Mouse (Mus musculus): ENCODE results near the gene Gm21828.
"Not testable (repeated sequence)": the region's sequence is repeated elsewhere in the genome, so short reads cannot be mapped to it uniquely, and the experiment has no call there.

Gene Gm21828

DNA sequence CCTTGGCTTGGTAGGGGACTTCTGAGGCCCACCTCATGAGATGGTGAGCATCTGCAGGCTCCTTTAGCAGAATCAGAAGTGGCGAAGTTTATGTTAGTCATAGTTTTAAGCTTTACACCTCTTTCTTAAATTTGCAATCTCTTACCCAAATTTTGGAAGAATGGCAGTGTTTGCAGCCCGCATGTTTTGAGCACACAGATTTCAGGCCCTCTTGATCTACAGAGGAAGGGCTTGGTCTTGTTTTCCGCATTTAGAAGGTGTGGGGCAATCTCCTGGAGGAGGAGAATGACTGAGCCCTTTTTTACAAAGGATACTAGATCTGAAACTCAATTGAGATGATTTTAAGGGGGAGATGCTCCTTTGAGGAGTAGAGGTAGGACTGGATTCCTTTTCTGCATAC is at the start of gene Gm21828:
Gene Gm21828 (minus strand): TSS at position 101 of the 400 bp plus-strand sequence.
- not testable (repeated sequence) for DNase-seq (ENCODE audit: low spot score in 2 of 2)

DNA sequence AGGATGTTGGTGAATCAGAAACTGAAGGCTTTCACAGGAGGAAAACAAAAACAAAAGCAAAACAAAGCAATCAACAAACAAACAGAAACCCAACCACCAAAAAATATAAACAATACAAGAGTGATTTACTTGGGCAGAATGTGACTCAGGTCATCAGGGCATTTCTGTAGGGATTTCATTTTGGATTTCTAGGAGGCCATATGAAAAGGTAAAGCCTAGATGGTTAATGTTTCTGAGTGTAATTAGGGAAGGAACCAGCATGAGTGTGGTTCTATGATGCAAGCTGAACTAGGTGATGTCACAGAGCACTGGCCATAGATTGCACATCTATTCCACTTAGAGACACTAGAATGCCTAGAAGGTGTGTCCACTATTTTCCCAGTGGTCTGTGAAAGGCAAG is 28.4 kb upstream of the Gm21828 start, which contains the start of the genes Gm21440 and Gm21454:
Gene Gm21440 (plus strand): TSS at position 301 of the 400 bp plus-strand sequence.
Gene Gm21454 (plus strand): TSS at position 352 of the 400 bp plus-strand sequence.
- not testable (repeated sequence) for DNase-seq (ENCODE audit: low spot score in 2 of 2)

All from right cerebral cortex, postnatal 10 days (tissue).